Mouse (Mus musculus) ES-CJ7 (cell line): Measurements from ENCODE around the gene Cdc7.

Source experiments
- DNase-seq: peaks from one replicate; pipeline ENCODE4 v3.0.0; 2011; ENCODE audit warnings: low read depth, low spot score

Cdc7 gene

GRCm38 (mm10) chr5:107022064-107022428 is 57.9 kb downstream of the Cdc7 start:
- DNase-seq, result no peak

- no peak for DNase-seq
Observed at GRCm38 (mm10) chr5:107023951-107024350, 59.8 kb downstream of the Cdc7 start.

- no peak for DNase-seq
Observed at GRCm38 (mm10) chr5:107025371-107025770, 61.2 kb downstream of the Cdc7 start.

GRCm38 (mm10) chr5:107025809-107026208 is 61.7 kb downstream of the Cdc7 start:
- no peak for DNase-seq

GRCm38 (mm10) chr5:107027616-107028015 is 63.5 kb downstream of the Cdc7 start:
- DNase-seq, result no peak

- DNase-seq, result no peak
Observed at GRCm38 (mm10) chr5:107028557-107028956, 64.4 kb downstream of the Cdc7 start.

GRCm38 (mm10) chr5:107029801-107030200 is 65.7 kb downstream of the Cdc7 start:
- DNase-seq, result no peak

GRCm38 (mm10) chr5:107030821-107031220 is 66.7 kb downstream of the Cdc7 start:
- DNase-seq, result no peak
